Comparison of ENCODE assay signal across 9 mouse cellular contexts in genomic region chr7:27354144-27354543, GRCm38 (mm10). TPM values are rescaled to one million over a fixed set of nuclear protein-coding genes. Genes with fewer than 3 reads are reported as not detected.
DNase-seq lines count a peak whose midpoint lies in the region; ATAC-seq and TF ChIP-seq lines count a peak whose summit lies in the region.
"Had no signal": no experiment of that assay in that cellular context is flagged by ENCODE, and none has a peak within 500 bp of the region (broad histone marks: within the 10 kb centered on the region; RNA-seq: fewer than 3 reads in every experiment).

No protein-coding gene starts in this region.

- peak; percentile 67 for DNase-seq in liver, adult 2 months (ENCODE audit: extremely low read depth, low read depth, low spot score)
- no peak for DNase-seq in liver
- DNase-seq in forebrain, embryonic 11.5 days (ENCODE audit: low spot score): no peak
- DNase-seq in kidney, adult 18-20 months: peak; percentile 23
- DNase-seq in B cell, adult 2 months: no peak
- no peak for DNase-seq in urinary bladder, postnatal 10 days (ENCODE audit: low spot score)
- no peak for DNase-seq in layer of hippocampus, postnatal 36 days

- H3K79me2 ChIP-seq in liver, adult 2 months (ENCODE audit: control insufficient read depth, insufficient read depth, low read length): no peaks in the 10 kb centered on the region

- no peak for ATAC-seq in forebrain, embryonic 11.5 days (replicated peaks; ENCODE audit: low FRiP score)
- no peak for ATAC-seq in midbrain, embryonic 13.5 days

- H3K27me3 ChIP-seq in liver, adult 2 months (ENCODE audit: control insufficient read depth, insufficient read depth, low read length): no peaks in the 10 kb centered on the region
- peaks cover 14% of the 10 kb centered on the region for H3K27me3 ChIP-seq in forebrain, embryonic 11.5 days (ENCODE audit: control insufficient read depth, insufficient read depth, low read length)
- peaks cover 26% of the 10 kb centered on the region for H3K27me3 ChIP-seq in midbrain, embryonic 13.5 days

- H3K4me2 ChIP-seq in forebrain, embryonic 11.5 days (ENCODE audit: low read depth, low read length, severe bottlenecking): peak overlapping the region; percentile 68
- peak overlapping the region; percentile 71 for H3K4me2 ChIP-seq in midbrain, embryonic 13.5 days (replicated peaks)

- H3K4me3 ChIP-seq in liver, adult 2 months (ENCODE audit: insufficient read depth, low read depth, low read length): no peak overlapping the region
- peak overlapping the region; percentile 68 for H3K4me3 ChIP-seq in forebrain, embryonic 11.5 days (ENCODE audit: low read depth, low read length)
- H3K4me3 ChIP-seq in midbrain, embryonic 13.5 days (replicated peaks): peak overlapping the region; percentile 67

- no peaks in the 10 kb centered on the region for H3K36me3 ChIP-seq in liver, adult 2 months (ENCODE audit: control insufficient read depth, insufficient read depth, low read length)
- H3K36me3 ChIP-seq in forebrain, embryonic 11.5 days (ENCODE audit: control insufficient read depth, insufficient read depth, low read length): peaks cover 4% of the 10 kb centered on the region; the same call in 1 of the 2 replicates
- peaks cover 42% of the 10 kb centered on the region for H3K36me3 ChIP-seq in midbrain, embryonic 13.5 days

- 34% methylated on average over 6 of the region's 6 CpGs for WGBS in liver, adult 2 months
- WGBS in forebrain, embryonic 11.5 days: 23% methylated on average over 6 of the region's 6 CpGs
- WGBS in midbrain, embryonic 13.5 days: 27% methylated on average over 6 of the region's 6 CpGs

- TF ChIP-seq CTCF in liver, adult 2 months (IDR thresholded peaks at IDR 0.05; ENCODE audit: low read depth, low read length): no peak

- H3K9me3 ChIP-seq in forebrain, embryonic 11.5 days (ENCODE audit: control insufficient read depth, low read length): no peaks in the 10 kb centered on the region
- no peaks in the 10 kb centered on the region for H3K9me3 ChIP-seq in midbrain, embryonic 13.5 days

- H3K4me1 ChIP-seq in liver, adult 2 months (ENCODE audit: control insufficient read depth, insufficient read depth, low read length): 0 out of 2 replicates have a peak, but pooled peaks cover 4% of the 10 kb centered on the region
- H3K4me1 ChIP-seq in forebrain, embryonic 11.5 days (replicated peaks; ENCODE audit: control insufficient read depth, insufficient read depth, low read length): peaks cover 6% of the 10 kb centered on the region; the same call in 1 of the 2 replicates
- H3K4me1 ChIP-seq in midbrain, embryonic 13.5 days (replicated peaks): peaks cover 30% of the 10 kb centered on the region

- H3K27ac ChIP-seq in liver, adult 2 months (replicated peaks; ENCODE audit: insufficient read depth, low read depth, low read length): no peak overlapping the region
- H3K27ac ChIP-seq in forebrain, embryonic 11.5 days (ENCODE audit: low read depth, low read length): no peak overlapping the region
- H3K27ac ChIP-seq in midbrain, embryonic 13.5 days: no peak overlapping the region

- H3K9ac ChIP-seq in liver, adult 2 months (ENCODE audit: low read depth, low read length): no peak overlapping the region
- no peak overlapping the region for H3K9ac ChIP-seq in forebrain, embryonic 11.5 days (ENCODE audit: low read length)
- peak overlapping the region; percentile 77; the same call in 1 of the 2 replicates for H3K9ac ChIP-seq in midbrain, embryonic 13.5 days (replicated peaks)

- no peak for TF ChIP-seq POLR2A in liver, adult 2 months (IDR thresholded peaks at IDR 0.05; ENCODE audit: extremely low read depth, insufficient read depth, low read length)

RNA-seq across cellular contexts. Expression of gene Shkbp1, which starts 1.7 kb away (rescaled TPM):
- total RNA-seq in liver, adult 2 months (2014; rRNA removed): 3.6 and 4.4 TPM in 2 replicates
- 19.8 and 23.9 TPM in 2 replicates for polyA plus RNA-seq in liver, adult 2 months (2012; rRNA removed)
- polyA plus RNA-seq in forebrain, embryonic 11.5 days (2014; fragmentation: Nextera tagmentation; extraction: Ambion mirVana): 64.3 and 67.6 TPM in 2 replicates
- 67.2 and 84.3 TPM in 2 replicates for polyA plus RNA-seq in midbrain, embryonic 13.5 days (2015; fragmentation: Nextera tagmentation; extraction: Ambion mirVana)
- total RNA-seq in layer of hippocampus, postnatal 36 days (2021): 10 to 100 TPM; 36.2 to 37.3 TPM

RNA-seq across cellular contexts. Expression of gene Gm20479, which starts 3.1 kb away (rescaled TPM):
- not detected in 2 replicates for total RNA-seq in liver, adult 2 months (2014; rRNA removed)
- not detected in 2 replicates for polyA plus RNA-seq in liver, adult 2 months (2012; rRNA removed)
- polyA plus RNA-seq in forebrain, embryonic 11.5 days (2014; fragmentation: Nextera tagmentation; extraction: Ambion mirVana): not detected in 2 replicates
- polyA plus RNA-seq in midbrain, embryonic 13.5 days (2015; fragmentation: Nextera tagmentation; extraction: Ambion mirVana): 0.53 TPM in 1 of 2 replicates, not detected in the other
- total RNA-seq in layer of hippocampus, postnatal 36 days (2021): not detected
- total RNA-seq: left cerebral cortex, postnatal 10 days had no signal

RNA-seq across cellular contexts. Expression of gene Ltbp4, which starts 16.7 kb away (rescaled TPM):
- 9.4 and 24.2 TPM in 2 replicates for total RNA-seq in liver, adult 2 months (2014; rRNA removed)
- polyA plus RNA-seq in liver, adult 2 months (2012; rRNA removed): 29.2 and 32.5 TPM in 2 replicates
- 11.9 and 13.0 TPM in 2 replicates for polyA plus RNA-seq in forebrain, embryonic 11.5 days (2014; fragmentation: Nextera tagmentation; extraction: Ambion mirVana)
- polyA plus RNA-seq in midbrain, embryonic 13.5 days (2015; fragmentation: Nextera tagmentation; extraction: Ambion mirVana): 8.0 and 9.1 TPM in 2 replicates
- total RNA-seq in layer of hippocampus, postnatal 36 days (2021): 10 to 100 TPM; 52.8 to 59.6 TPM

Comparison
In these comparisons a context has a peak if more than half of its experiments do, and no peak if none do; other contexts are left out.
1. DNase-seq: peak in liver, adult 2 months (single experiment) and kidney, adult 18-20 months (single experiment); none in liver (single experiment), forebrain, embryonic 11.5 days (single experiment), B cell, adult 2 months (0 of 2), urinary bladder, postnatal 10 days (single experiment) and layer of hippocampus, postnatal 36 days (0 of 2).